Mouse (Mus musculus) embryonic fibroblast, embryonic 13.5 days (primary cell): Measurements from ENCODE around the gene Phactr4. TPM values are rescaled to one million over a fixed set of nuclear protein-coding genes. Genes with fewer than 3 reads are reported as not detected.
A peak's percentile ranks its signal among the peaks of the same experiment; 100 is the strongest.

Source experiments
- H3K27ac ChIP-seq: 2 replicates; pipeline ENCODE4 v1.5.1; 2012; ENCODE audit warnings: low read length, control low read depth, inconsistent platforms; ENCODE audit not compliant: insufficient read depth
- H3K4me1 ChIP-seq: 2 replicates; pipeline ENCODE4 v1.6.1; 2011; ENCODE audit warnings: low read length; ENCODE audit not compliant: control insufficient read depth, insufficient read depth
- H3K4me3 ChIP-seq: 2 replicates; pipeline ENCODE4 v1.5.1; 2011; ENCODE audit warnings: mild to moderate bottlenecking, control low read depth, low read length; ENCODE audit not compliant: insufficient read depth
- CTCF ChIP-seq: IDR thresholded peaks from 2 replicates; pipeline ENCODE4 v1.5.1; 2011; ENCODE audit warnings: mild to moderate bottlenecking, control low read depth, low read length, moderate library complexity, borderline replicate concordance; ENCODE audit not compliant: insufficient read depth
- POLR2A ChIP-seq: IDR thresholded peaks from 2 replicates; pipeline ENCODE4 v1.6.1; 2011; ENCODE audit warnings: low read depth, mild to moderate bottlenecking, control low read depth, low read length, moderate library complexity
- polyA plus RNA-seq: library from polyadenylated mRNA; stranded (reverse); fragments of >200 nt; gene quantifications from 2 replicates; pipeline ENCODE4 v1.2.4, GENCODE M21; 2011; ENCODE audit warnings: low read depth; ENCODE audit not compliant: missing spikeins, insufficient read length

Gene Phactr4
- 28.5 and 33.5 TPM in 2 replicates for polyA plus RNA-seq

- TF ChIP-seq POLR2A (peak; percentile 73), CTCF (no peak)
- peaks cover 5% of the 10 kb centered on the region; the same call in 1 of the 2 replicates for H3K4me1 ChIP-seq
- H3K4me3 ChIP-seq = peak within 1 kb of the TSS; percentile 76
- H3K27ac ChIP-seq = peak within 1 kb of the TSS; percentile 96
Observed at GRCm38 (mm10) chr4:132421923-132422782, at the start of gene Phactr4. Gene Phactr4, minus strand, starts transcription at chr4:132422489.

- no peak overlapping the region for H3K27ac ChIP-seq
- H3K4me3 ChIP-seq = no peak overlapping the region
- no peak for TF ChIP-seq POLR2A
Observed at GRCm38 (mm10) chr4:132469873-132470272, 47.6 kb upstream of the Phactr4 start.

GRCm38 (mm10) chr4:132464255-132464613 is 41.9 kb upstream of the Phactr4 start:
- Histone ChIP-seq H3K4me3 (peak overlapping the region; percentile 74), H3K4me1 (peaks cover 2% of the 10 kb centered on the region; the same call in 1 of the 2 replicates), H3K27ac (0 out of 2 replicates have a peak overlapping the region, but pooled peaks have one; percentile 38)
- TF ChIP-seq CTCF = no peak
- TF ChIP-seq POLR2A = no peak

More at GRCm38 (mm10) chr4:132469873-132470272, 47.6 kb upstream of the Phactr4 start:
- H3K4me1 ChIP-seq = no peaks in the 10 kb centered on the region

GRCm38 (mm10) chr4:132463430-132464254 is 41.4 kb upstream of the Phactr4 start, which contains the start of gene Med18:
Gene Med18, minus strand, starts transcription at chr4:132463921.
- peak within 1 kb of the TSS; percentile 50 for H3K27ac ChIP-seq
- TF ChIP-seq CTCF = no peak
- peak; percentile 69 for TF ChIP-seq POLR2A
- peak within 1 kb of the TSS; percentile 74 for H3K4me3 ChIP-seq
- H3K4me1 ChIP-seq = peaks cover 2% of the 10 kb centered on the region; the same call in 1 of the 2 replicates

- no peak for TF ChIP-seq CTCF
- no peak for TF ChIP-seq POLR2A
- Histone ChIP-seq H3K4me3 (peak overlapping the region; percentile 74), H3K27ac (0 out of 2 replicates have a peak overlapping the region, but pooled peaks have one; percentile 50), H3K4me1 (peaks cover 2% of the 10 kb centered on the region; the same call in 1 of the 2 replicates)
Observed at GRCm38 (mm10) chr4:132462836-132463235, 40.5 kb upstream of the Phactr4 start.

- H3K4me3 ChIP-seq = no peak overlapping the region
- peaks cover 2% of the 10 kb centered on the region; the same call in 1 of the 2 replicates for H3K4me1 ChIP-seq
- TF ChIP-seq POLR2A (no peak), CTCF (no peak)
- no peak overlapping the region for H3K27ac ChIP-seq
Observed at GRCm38 (mm10) chr4:132460225-132460624, 37.9 kb upstream of the Phactr4 start.

GRCm38 (mm10) chr4:132455561-132455960 is 33.3 kb upstream of the Phactr4 start:
- Histone ChIP-seq H3K27ac (no peak overlapping the region), H3K4me1 (no peaks in the 10 kb centered on the region), H3K4me3 (no peak overlapping the region)
- TF ChIP-seq POLR2A (no peak), CTCF (no peak)

GRCm38 (mm10) chr4:132455146-132455545 is 32.9 kb upstream of the Phactr4 start:
- TF ChIP-seq CTCF (no peak), POLR2A (no peak)
- no peak overlapping the region for H3K27ac ChIP-seq

GRCm38 (mm10) chr4:132454216-132454615 is 31.9 kb upstream of the Phactr4 start:
- no peaks in the 10 kb centered on the region for H3K4me1 ChIP-seq
- no peak overlapping the region for H3K27ac ChIP-seq
- no peak for TF ChIP-seq CTCF
- TF ChIP-seq POLR2A = no peak
- no peak overlapping the region for H3K4me3 ChIP-seq

More at GRCm38 (mm10) chr4:132455146-132455545, 32.9 kb upstream of the Phactr4 start:
- no peak overlapping the region for H3K4me3 ChIP-seq
- no peaks in the 10 kb centered on the region for H3K4me1 ChIP-seq

- H3K4me3 ChIP-seq = no peak overlapping the region
- no peak overlapping the region for H3K27ac ChIP-seq
- TF ChIP-seq CTCF (no peak), POLR2A (no peak)
- H3K4me1 ChIP-seq = no peaks in the 10 kb centered on the region
Observed at GRCm38 (mm10) chr4:132449778-132450177, 27.5 kb upstream of the Phactr4 start.
